8 mouse cellular contexts compared by ENCODE assay signal in genomic region chr11:78887102-78887971, GRCm38 (mm10). TPM values are rescaled to one million over a fixed set of nuclear protein-coding genes. Genes with fewer than 3 reads are reported as not detected.
A peak's percentile ranks its signal among the peaks of the same experiment; 100 is the strongest.
DNase-seq lines count a peak whose midpoint lies in the region; ATAC-seq lines count a peak whose summit lies in the region.

No protein-coding gene starts in this region.

- H3K27ac ChIP-seq in intestine, embryonic 16.5 days (ENCODE audit: low read length) = no peak overlapping the region
- no peak overlapping the region for H3K27ac ChIP-seq in intestine, embryonic 15.5 days
- peak overlapping the region; percentile 90 for H3K27ac ChIP-seq in midbrain, embryonic 13.5 days

- peak; percentile 35 for DNase-seq in embryo, embryonic 11.5 days (ENCODE audit: low read depth, low spot score)
- peak; percentile 51 to 66 for DNase-seq in gastrocnemius, postnatal 36 days
- peak; percentile 85 to 96 for DNase-seq in left cerebral cortex, postnatal 14 days (ENCODE audit: low spot score in 2 of 2)
- DNase-seq in right cerebral cortex, postnatal 4 days = peak; percentile 76

- intact Hi-C loops in gastrocnemius, postnatal 36 days (cut with DNase I) = no loop called here
- intact Hi-C loops in left cerebral cortex, postnatal 14 days (cut with DNase I) = no loop called here

- H3K4me2 ChIP-seq in intestine, embryonic 16.5 days (ENCODE audit: low read depth, low read length) = no peak overlapping the region
- no peak overlapping the region for H3K4me2 ChIP-seq in intestine, embryonic 15.5 days (replicated peaks)
- H3K4me2 ChIP-seq in midbrain, embryonic 13.5 days (replicated peaks) = 0 out of 2 replicates have a peak overlapping the region, but pooled peaks have one; percentile 13

- 0 out of 2 replicates have a peak, but pooled peaks have one; percentile 63 for ATAC-seq in intestine, embryonic 16.5 days
- ATAC-seq in intestine, embryonic 15.5 days = no peak
- peak; percentile 99 for ATAC-seq in inflammation-experienced regulatory T-cells, adult 6 months
- peak; percentile 93 for ATAC-seq in midbrain, embryonic 13.5 days

- H3K27me3 ChIP-seq in intestine, embryonic 16.5 days (replicated peaks; ENCODE audit: control insufficient read depth, insufficient read depth, low read length) = no peaks in the 10 kb centered on the region
- H3K27me3 ChIP-seq in intestine, embryonic 15.5 days (replicated peaks) = no peaks in the 10 kb centered on the region
- H3K27me3 ChIP-seq in midbrain, embryonic 13.5 days = no peaks in the 10 kb centered on the region

- 45% methylated on average over 9 of the region's 9 CpGs for WGBS in intestine, embryonic 16.5 days
- 47% methylated on average over 9 of the region's 9 CpGs for WGBS in intestine, embryonic 15.5 days
- WGBS in midbrain, embryonic 13.5 days = 16% methylated on average over 9 of the region's 9 CpGs

- H3K9me3 ChIP-seq in intestine, embryonic 16.5 days (ENCODE audit: control insufficient read depth, low read length) = no peaks in the 10 kb centered on the region
- no peaks in the 10 kb centered on the region for H3K9me3 ChIP-seq in intestine, embryonic 15.5 days
- H3K9me3 ChIP-seq in midbrain, embryonic 13.5 days = no peaks in the 10 kb centered on the region

- no peaks in the 10 kb centered on the region for H3K36me3 ChIP-seq in intestine, embryonic 16.5 days (ENCODE audit: control insufficient read depth, insufficient read depth, low read length)
- no peaks in the 10 kb centered on the region for H3K36me3 ChIP-seq in intestine, embryonic 15.5 days
- no peaks in the 10 kb centered on the region for H3K36me3 ChIP-seq in midbrain, embryonic 13.5 days

- no peak overlapping the region for H3K9ac ChIP-seq in intestine, embryonic 16.5 days (ENCODE audit: low read depth, low read length)
- H3K9ac ChIP-seq in intestine, embryonic 15.5 days = no peak overlapping the region
- H3K9ac ChIP-seq in midbrain, embryonic 13.5 days (replicated peaks) = peak overlapping the region; percentile 21; the same call in 1 of the 2 replicates

- no peak overlapping the region for H3K4me3 ChIP-seq in intestine, embryonic 16.5 days (ENCODE audit: low read length)
- H3K4me3 ChIP-seq in intestine, embryonic 15.5 days (replicated peaks) = no peak overlapping the region
- H3K4me3 ChIP-seq in midbrain, embryonic 13.5 days (replicated peaks) = no peak overlapping the region

- no peaks in the 10 kb centered on the region for H3K4me1 ChIP-seq in intestine, embryonic 16.5 days (ENCODE audit: control insufficient read depth, insufficient read depth, low read length)
- H3K4me1 ChIP-seq in intestine, embryonic 15.5 days (replicated peaks) = no peaks in the 10 kb centered on the region
- peaks cover 19% of the 10 kb centered on the region for H3K4me1 ChIP-seq in midbrain, embryonic 13.5 days (replicated peaks)

RNA-seq across cellular contexts. Expression of gene Nos2, which starts 33.2 kb away (rescaled TPM):
- 1.1 and 1.4 TPM in 2 replicates for polyA plus RNA-seq in intestine, embryonic 16.5 days (2015; fragmentation: Nextera tagmentation; extraction: Ambion mirVana)
- polyA plus RNA-seq in intestine, embryonic 15.5 days (2015; fragmentation: Nextera tagmentation; extraction: Ambion mirVana) = 1.1 TPM in 2 replicates
- 1 to 10 TPM; 1.1 to 1.2 TPM for total RNA-seq in gastrocnemius, postnatal 36 days (2021)
- not detected for polyA plus RNA-seq in inflammation-experienced regulatory T-cells, adult 6 months (2017; shearing (Covaris generic))
- total RNA-seq in left cerebral cortex, postnatal 14 days (2021) = 1 to 10 TPM; 1.1 to 1.3 TPM
- polyA plus RNA-seq in midbrain, embryonic 13.5 days (2015; fragmentation: Nextera tagmentation; extraction: Ambion mirVana) = 0.71 and 0.82 TPM in 2 replicates

Comparison
In these comparisons a context has a peak if more than half of its experiments do, and no peak if none do; other contexts are left out.
1. DNase-seq: peak in every context shown above with its lines; median percentile 90 in left cerebral cortex, postnatal 14 days; 76 in right cerebral cortex, postnatal 4 days; 58 in gastrocnemius, postnatal 36 days; 35 in embryo, embryonic 11.5 days.